Mouse (Mus musculus): Measurements from ENCODE around the gene Dupd1. TPM values are rescaled to one million over a fixed set of nuclear protein-coding genes. Genes with fewer than 3 reads are reported as not detected.

Gene Dupd1
- polyA plus RNA-seq, 1 experiment from 2014 or later = not detected

DNA sequence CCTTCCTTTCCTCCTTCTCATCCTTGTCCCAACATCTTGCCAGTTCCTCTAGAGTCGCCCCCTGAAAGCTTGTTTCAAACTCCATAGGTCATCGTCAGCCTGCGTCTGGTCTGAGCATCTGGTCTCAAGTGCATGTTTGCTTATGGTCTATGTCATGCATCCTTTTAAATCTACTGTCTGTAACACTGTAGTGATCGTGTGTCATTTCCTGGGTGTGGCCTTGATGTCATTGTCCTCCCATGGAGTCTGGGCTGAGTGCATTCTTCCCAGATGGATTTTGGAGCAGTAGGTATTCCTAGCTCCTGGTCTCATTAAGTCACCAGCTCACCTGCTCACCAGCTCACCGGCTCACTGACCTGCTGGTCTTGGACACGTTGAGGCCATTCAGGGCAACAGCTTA, 19.4 kb downstream of the Dupd1 start:
- Histone ChIP-seq H3K27me3 (ENCODE audit: insufficient read depth, low read length) (no peaks in the 10 kb centered on the region), H3K36me3 (ENCODE audit: insufficient read depth, low read length) (no peaks in the 10 kb centered on the region), H3K27ac (no peak overlapping the region), H3K9ac (ENCODE audit: low read depth, low read length) (no peak overlapping the region), H3K4me2 (ENCODE audit: low read length) (no peak overlapping the region), H3K4me1 (replicated peaks; ENCODE audit: insufficient read depth, low read length) (no peaks in the 10 kb centered on the region), H3K9me3 (replicated peaks; ENCODE audit: low read length) (no peaks in the 10 kb centered on the region), H3K4me3 (replicated peaks; ENCODE audit: low read depth, low read length) (no peak overlapping the region)
- DNase-seq (ENCODE audit: low spot score) (no peak), ATAC-seq (replicated peaks; ENCODE audit: low FRiP score, low read depth) (no peak)
- WGBS = 62% methylated on average over 6 of the region's 6 CpGs
- TF ChIP-seq CTCF (IDR thresholded peaks at IDR 0.05; ENCODE audit: low read depth) = no peak

GRCm38 (mm10) chr14:21691070-21691469, 23.3 kb downstream of the Dupd1 start:
- Histone ChIP-seq H3K4me3 (replicated peaks; ENCODE audit: low read depth, low read length) (no peak overlapping the region), H3K9ac (ENCODE audit: low read depth, low read length) (no peak overlapping the region), H3K4me1 (replicated peaks; ENCODE audit: insufficient read depth, low read length) (peaks cover 6% of the 10 kb centered on the region; the same call in 1 of the 2 replicates), H3K27me3 (ENCODE audit: insufficient read depth, low read length) (0 out of 2 replicates have a peak, but pooled peaks cover 3% of the 10 kb centered on the region), H3K4me2 (ENCODE audit: low read length) (no peak overlapping the region), H3K9me3 (replicated peaks; ENCODE audit: low read length) (no peaks in the 10 kb centered on the region), H3K27ac (no peak overlapping the region), H3K36me3 (ENCODE audit: insufficient read depth, low read length) (no peaks in the 10 kb centered on the region)
- ATAC-seq (replicated peaks; ENCODE audit: low FRiP score, low read depth) = no peak
- DNase-seq (ENCODE audit: low spot score) = no peak
- no peak for TF ChIP-seq CTCF (IDR thresholded peaks at IDR 0.05; ENCODE audit: low read depth)
- 69% methylated on average over 3 of the region's 3 CpGs for WGBS

GRCm38 (mm10) chr14:21686376-21687279, 27.7 kb downstream of the Dupd1 start:
- 0 out of 2 replicates have a peak, but pooled peaks cover 3% of the 10 kb centered on the region for H3K27me3 ChIP-seq (ENCODE audit: insufficient read depth, low read length)
- no peak overlapping the region for H3K27ac ChIP-seq
- 11% methylated on average over 49 of the region's 49 CpGs for WGBS
- ATAC-seq (replicated peaks; ENCODE audit: low FRiP score, low read depth) (peak; percentile 35; the same call in 1 of the 2 replicates), DNase-seq (ENCODE audit: low spot score) (peak; percentile 48)
- no peak for TF ChIP-seq CTCF (IDR thresholded peaks at IDR 0.05; ENCODE audit: low read depth)
- peak overlapping the region; percentile 52 for H3K4me2 ChIP-seq (ENCODE audit: low read length)
- H3K36me3 ChIP-seq (ENCODE audit: insufficient read depth, low read length) = no peaks in the 10 kb centered on the region
- H3K9me3 ChIP-seq (replicated peaks; ENCODE audit: low read length) = no peaks in the 10 kb centered on the region
- H3K4me3 ChIP-seq (replicated peaks; ENCODE audit: low read depth, low read length) = peak overlapping the region; percentile 29
- H3K9ac ChIP-seq (ENCODE audit: low read depth, low read length) = 0 out of 2 replicates have a peak overlapping the region, but pooled peaks have one; percentile 37
- H3K4me1 ChIP-seq (replicated peaks; ENCODE audit: insufficient read depth, low read length) = peaks cover 11% of the 10 kb centered on the region

GRCm38 (mm10) chr14:21685411-21686146, 28.8 kb downstream of the Dupd1 start:
- no peaks in the 10 kb centered on the region for H3K36me3 ChIP-seq (ENCODE audit: insufficient read depth, low read length)

DNA sequence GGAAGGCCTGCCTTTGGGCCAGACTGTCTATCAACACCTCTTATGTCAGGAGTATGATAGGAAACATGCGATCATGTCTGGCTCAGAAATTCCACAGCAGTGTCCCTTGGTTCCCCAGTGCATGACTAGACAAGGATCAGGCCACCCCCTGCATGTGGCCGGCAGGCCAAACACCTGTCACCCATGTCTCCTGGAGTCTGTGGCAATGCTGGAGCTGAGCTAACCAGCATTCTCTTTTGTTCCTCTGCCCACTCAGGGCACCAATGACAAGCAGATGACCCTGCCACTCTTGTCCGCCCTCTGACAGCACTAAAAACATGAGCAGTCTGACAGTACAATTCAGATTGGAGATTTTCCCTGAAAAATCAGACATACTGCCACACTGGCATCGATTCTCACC, 30.5 kb downstream of the Dupd1 start:
- WGBS = 88% methylated on average over 4 of the region's 4 CpGs
- Histone ChIP-seq H3K4me2 (ENCODE audit: low read length) (no peak overlapping the region), H3K9me3 (replicated peaks; ENCODE audit: low read length) (no peaks in the 10 kb centered on the region), H3K27me3 (ENCODE audit: insufficient read depth, low read length) (0 out of 2 replicates have a peak, but pooled peaks cover 3% of the 10 kb centered on the region), H3K4me1 (replicated peaks; ENCODE audit: insufficient read depth, low read length) (peaks cover 19% of the 10 kb centered on the region), H3K4me3 (replicated peaks; ENCODE audit: low read depth, low read length) (no peak overlapping the region), H3K36me3 (ENCODE audit: insufficient read depth, low read length) (no peaks in the 10 kb centered on the region), H3K9ac (ENCODE audit: low read depth, low read length) (no peak overlapping the region), H3K27ac (no peak overlapping the region)
- TF ChIP-seq CTCF (IDR thresholded peaks at IDR 0.05; ENCODE audit: low read depth) = no peak
- ATAC-seq (replicated peaks; ENCODE audit: low FRiP score, low read depth) = no peak
- no peak for DNase-seq (ENCODE audit: low spot score)

More at GRCm38 (mm10) chr14:21685411-21686146, 28.8 kb downstream of the Dupd1 start:
- H3K4me2 ChIP-seq (ENCODE audit: low read length) = no peak overlapping the region
- 0 out of 2 replicates have a peak, but pooled peaks cover 3% of the 10 kb centered on the region for H3K27me3 ChIP-seq (ENCODE audit: insufficient read depth, low read length)
- DNase-seq (ENCODE audit: low spot score) (no peak), ATAC-seq (replicated peaks; ENCODE audit: low FRiP score, low read depth) (no peak)
- 81% methylated on average over 10 of the region's 10 CpGs for WGBS
- H3K4me3 ChIP-seq (replicated peaks; ENCODE audit: low read depth, low read length) = no peak overlapping the region
- H3K27ac ChIP-seq = no peak overlapping the region
- H3K9ac ChIP-seq (ENCODE audit: low read depth, low read length) = no peak overlapping the region
- TF ChIP-seq CTCF (IDR thresholded peaks at IDR 0.05; ENCODE audit: low read depth) = no peak
- no peaks in the 10 kb centered on the region for H3K9me3 ChIP-seq (replicated peaks; ENCODE audit: low read length)
- peaks cover 11% of the 10 kb centered on the region for H3K4me1 ChIP-seq (replicated peaks; ENCODE audit: insufficient read depth, low read length)

DNA sequence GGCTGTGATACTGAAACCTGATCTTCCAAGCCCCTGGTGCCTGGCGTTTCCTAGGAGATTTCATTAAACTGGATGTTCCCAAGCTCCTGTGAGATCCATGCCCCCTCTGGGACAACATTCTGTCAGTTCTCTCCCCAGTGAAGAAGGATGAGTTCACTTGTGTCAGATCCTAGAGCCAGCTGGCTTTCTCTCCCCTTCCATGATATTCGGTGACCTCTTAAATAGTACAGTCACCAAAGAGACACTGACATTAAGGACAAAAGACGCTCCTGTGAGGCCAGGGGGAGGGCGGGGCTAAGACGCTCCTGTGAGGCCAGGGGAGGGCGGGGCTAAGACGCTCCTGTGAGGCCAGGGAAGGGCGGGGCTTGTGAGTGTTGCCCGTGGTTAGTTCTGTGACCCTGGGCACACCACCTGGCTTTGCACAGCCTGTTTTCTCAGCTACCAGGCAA, 31.7 kb downstream of the Dupd1 start:
- no peak overlapping the region for H3K27ac ChIP-seq
- H3K4me2 ChIP-seq (ENCODE audit: low read length) = peak overlapping the region; percentile 41
- H3K36me3 ChIP-seq (ENCODE audit: insufficient read depth, low read length) = no peaks in the 10 kb centered on the region
- H3K9ac ChIP-seq (ENCODE audit: low read depth, low read length) = no peak overlapping the region
- 5% methylated on average over 9 of the region's 9 CpGs for WGBS
- ATAC-seq (replicated peaks; ENCODE audit: low FRiP score, low read depth) = peak; percentile 64; the same call in 1 of the 2 replicates
- H3K4me1 ChIP-seq (replicated peaks; ENCODE audit: insufficient read depth, low read length) = peaks cover 19% of the 10 kb centered on the region
- DNase-seq (ENCODE audit: low spot score) = peak; percentile 70
- no peak for TF ChIP-seq CTCF (IDR thresholded peaks at IDR 0.05; ENCODE audit: low read depth)
- H3K27me3 ChIP-seq (ENCODE audit: insufficient read depth, low read length) = 0 out of 2 replicates have a peak, but pooled peaks cover 3% of the 10 kb centered on the region
- no peaks in the 10 kb centered on the region for H3K9me3 ChIP-seq (replicated peaks; ENCODE audit: low read length)
- H3K4me3 ChIP-seq (replicated peaks; ENCODE audit: low read depth, low read length) = no peak overlapping the region
